Mouse (Mus musculus): ENCODE results near the gene Sh2b1.

DNA sequence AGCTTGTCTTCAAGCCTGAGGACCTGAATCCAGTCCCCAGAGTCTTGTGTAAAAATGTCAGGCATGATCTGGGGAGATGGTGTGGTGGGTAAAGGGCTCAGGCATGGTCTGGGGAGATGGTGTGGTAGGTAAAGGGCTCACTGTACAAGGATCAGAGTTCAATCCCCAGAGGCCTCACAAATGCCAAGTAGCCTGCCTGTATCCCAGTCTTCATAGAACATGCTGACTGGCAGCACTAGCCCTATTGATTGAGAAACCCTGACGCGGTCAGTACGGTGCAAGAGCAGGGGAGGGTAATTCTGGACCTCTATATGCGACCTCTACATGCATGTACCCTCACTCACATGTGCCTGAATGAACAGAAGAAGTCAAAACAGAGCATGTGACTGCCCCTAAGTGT lies 57.6 kb downstream of the Sh2b1 start:
- no peak for TF ChIP-seq CTCF (IDR thresholded peaks at IDR 0.05; ENCODE audit: low read depth)
- TF ChIP-seq EP300 (optimal IDR thresholded peaks at IDR 0.05) = no peak
